ENCODE assay signal across 11 mouse cellular contexts in genomic region chr9:40811860-40812259, GRCm38 (mm10). TPM values are rescaled to one million over a fixed set of nuclear protein-coding genes. Genes with fewer than 3 reads are reported as not detected.
DNase-seq lines count a peak whose midpoint lies in the region; ATAC-seq and TF ChIP-seq lines count a peak whose summit lies in the region.
"Had no signal": no experiment of that assay in that cellular context is flagged by ENCODE, and none has a peak within 500 bp of the region (broad histone marks: within the 10 kb centered on the region; RNA-seq: fewer than 3 reads in every experiment).

No protein-coding gene starts in this region.

- no peak for TF ChIP-seq EP300 in liver, embryonic 14.5 days (IDR thresholded peaks at IDR 0.05; ENCODE audit: low read depth)

- no peak for ATAC-seq in liver, embryonic 14.5 days (ENCODE audit: insufficient read depth)
- no peak for ATAC-seq in erythroblast, adult 5-6 weeks (replicated peaks; ENCODE audit: low FRiP score, poor library complexity, severe bottlenecking)
- ATAC-seq: forebrain, embryonic 15.5 days had no signal

- H3K4me3 ChIP-seq in layer of hippocampus, adult 2 months: no peak overlapping the region
- no peak overlapping the region for H3K4me3 ChIP-seq in E14TG2a.4 (replicated peaks; ENCODE audit: low read length)
- no peak overlapping the region for H3K4me3 ChIP-seq in liver, embryonic 14.5 days (ENCODE audit: insufficient read depth in 1 of 2, low read depth in 2 of 2, low read length in 2 of 2)
- H3K4me3 ChIP-seq: forebrain, embryonic 15.5 days; hindbrain, embryonic 15.5 days; liver, embryonic 13.5 days had no signal

- H3K36me3 ChIP-seq in E14TG2a.4 (ENCODE audit: insufficient read depth, low read length): no peaks in the 10 kb centered on the region
- H3K36me3 ChIP-seq in liver, embryonic 14.5 days (replicated peaks; ENCODE audit: control insufficient read depth, insufficient read depth, low read depth): no peaks in the 10 kb centered on the region; the same call in 1 of the 2 replicates
- H3K36me3 ChIP-seq: hindbrain, embryonic 15.5 days had no signal

- no peaks in the 10 kb centered on the region for H3K27me3 ChIP-seq in E14TG2a.4 (ENCODE audit: insufficient read depth, low read length)
- H3K27me3 ChIP-seq in liver, embryonic 14.5 days (ENCODE audit: control insufficient read depth, insufficient read depth, low read length): no peaks in the 10 kb centered on the region
- H3K27me3 ChIP-seq: forebrain, embryonic 15.5 days; hindbrain, embryonic 15.5 days; liver, embryonic 13.5 days had no signal

- no peak overlapping the region for H3K4me2 ChIP-seq in liver, embryonic 14.5 days (ENCODE audit: low read depth)
- H3K4me2 ChIP-seq: forebrain, embryonic 15.5 days; hindbrain, embryonic 15.5 days; liver, embryonic 13.5 days had no signal

- DNase-seq in cerebellum, adult 18-20 months: peak; percentile 22 to 44
- no peak for DNase-seq in cerebellum, adult 8-10 months
- DNase-seq in layer of hippocampus, adult 2 months (ENCODE audit: low spot score in 2 of 2): no peak
- no peak for DNase-seq in layer of hippocampus, adult 11-12 months (ENCODE audit: low spot score)
- no peak for DNase-seq in liver, embryonic 14.5 days (ENCODE audit: low read depth in 3 of 3, low spot score in 3 of 3)
- no peak for DNase-seq in MN1 (ENCODE audit: low spot score)
- DNase-seq: liver, embryonic 13.5 days had no signal

- H3K9me3 ChIP-seq in E14TG2a.4 (ENCODE audit: low read length): peaks cover 14% of the 10 kb centered on the region
- H3K9me3 ChIP-seq in liver, embryonic 14.5 days (ENCODE audit: control insufficient read depth, low read length): no peaks in the 10 kb centered on the region
- H3K9me3 ChIP-seq: forebrain, embryonic 15.5 days; hindbrain, embryonic 15.5 days; liver, embryonic 13.5 days had no signal

- no peak overlapping the region for H3K27ac ChIP-seq in layer of hippocampus, adult 2 months
- H3K27ac ChIP-seq in liver, embryonic 14.5 days: no peak overlapping the region
- H3K27ac ChIP-seq: forebrain, embryonic 15.5 days; hindbrain, embryonic 15.5 days; liver, embryonic 13.5 days had no signal

- 47% methylated on average over 2 of the region's 2 CpGs for WGBS in liver, embryonic 14.5 days (ENCODE audit: insufficient replicate concordance)

- TF ChIP-seq CTCF in layer of hippocampus, adult 2 months (conservative IDR thresholded peaks at IDR 0.05): peak; percentile 74
- TF ChIP-seq CTCF in E14TG2a.4 (conservative IDR thresholded peaks at IDR 0.05; ENCODE audit: low read length): peak; percentile 73
- TF ChIP-seq CTCF in liver, embryonic 14.5 days (IDR thresholded peaks at IDR 0.05; ENCODE audit: low read depth): peak; percentile 63

- peaks cover 8% of the 10 kb centered on the region; the same call in 1 of the 2 replicates for H3K4me1 ChIP-seq in E14TG2a.4 (replicated peaks; ENCODE audit: low read depth, low read length)
- H3K4me1 ChIP-seq in liver, embryonic 14.5 days (replicated peaks; ENCODE audit: control insufficient read depth in 2 of 2, insufficient read depth in 2 of 2, low read length in 1 of 2): 0 out of 4 replicates have a peak, but pooled peaks cover 0 to 2% of the 10 kb centered on the region in 2 experiments

- no peak overlapping the region for H3K9ac ChIP-seq in liver, embryonic 14.5 days (replicated peaks)
- H3K9ac ChIP-seq: forebrain, embryonic 15.5 days; hindbrain, embryonic 15.5 days; liver, embryonic 13.5 days had no signal

RNA-seq across cellular contexts. Expression of gene Hspa8, which starts 11.1 kb away (rescaled TPM):
- 1,000 to 10,000 TPM; 2,132 to 2,154 TPM for total RNA-seq in layer of hippocampus, adult 2 months (2021)
- polyA plus RNA-seq in liver, embryonic 14.5 days (2012; rRNA removed): 1,333 and 1,529 TPM in 2 replicates
- 1,148 and 1,204 TPM in 2 replicates for polyA plus RNA-seq in liver, embryonic 14.5 days (2014; fragmentation: Nextera tagmentation; extraction: Ambion mirVana)
- total RNA-seq in erythroblast, adult 5-6 weeks (2015; ENCODE audit: low replicate concordance): 767 and 958 TPM in 2 replicates
- 825 and 1,090 TPM in 2 replicates for total RNA-seq in erythroblast, adult 5-6 weeks (2017; ENCODE audit: low replicate concordance)

Comparison
In these comparisons a context has a peak if more than half of its experiments do, and no peak if none do; other contexts are left out.
1. DNase-seq: peak in cerebellum, adult 18-20 months (2 of 2); none in cerebellum, adult 8-10 months (single experiment), layer of hippocampus, adult 2 months (0 of 2), layer of hippocampus, adult 11-12 months (single experiment), liver, embryonic 14.5 days (0 of 3) and MN1 (single experiment).
2. Peak in every context shown above with its lines, with median percentiles within 50 percentile points of each other: CTCF ChIP-seq.